Mouse (Mus musculus) limb, embryonic 12.5 days (tissue): ENCODE data around the gene Ubtd1. TPM values are rescaled to one million over a fixed set of nuclear protein-coding genes. Genes with fewer than 3 reads are reported as not detected.

Experiments
- ATAC-seq: fragments of 200-750 bp; cut with Nextera tagmentation; 2 replicates; pipeline ENCODE4 v1.8.0; 2017; ENCODE audit warnings: low read depth, moderate TSS enrichment; ENCODE audit not compliant: insufficient number of reproducible peaks, insufficient read depth, low FRiP score, low TSS enrichment
- H3K27ac ChIP-seq: fragments of 300-500 bp; sonication (generic); 2 replicates; pipeline ENCODE4 v1.5.1; 2016; ENCODE audit warnings: mild to moderate bottlenecking, moderate library complexity
- H3K27me3 ChIP-seq: fragments of 300-500 bp; sonication (generic); 2 replicates; pipeline ENCODE4 v1.6.1; 2016; ENCODE audit warnings: mild to moderate bottlenecking, moderate library complexity
- H3K36me3 ChIP-seq: fragments of 300-500 bp; sonication (generic); 2 replicates; pipeline ENCODE4 v1.6.1; 2016; ENCODE audit warnings: mild to moderate bottlenecking, moderate library complexity
- H3K4me1 ChIP-seq: fragments of 300-500 bp; sonication (generic); replicated peaks from 2 replicates; pipeline ENCODE4 v1.6.1; 2016
- H3K4me2 ChIP-seq: fragments of 300-500 bp; sonication (generic); 2 replicates; pipeline ENCODE4 v1.6.1; 2016; ENCODE audit warnings: mild to moderate bottlenecking, moderate library complexity
- H3K4me3 ChIP-seq: fragments of 300-500 bp; sonication (generic); replicated peaks from 2 replicates; pipeline ENCODE4 v1.5.1; 2016; ENCODE audit warnings: mild to moderate bottlenecking
- H3K9ac ChIP-seq: fragments of 300-500 bp; sonication (generic); replicated peaks from 2 replicates; pipeline ENCODE4 v1.6.1; 2016; ENCODE audit warnings: mild to moderate bottlenecking, moderate library complexity
- H3K9me3 ChIP-seq: fragments of 300-500 bp; sonication (generic); 2 replicates; pipeline ENCODE4 v1.6.1; 2016; ENCODE audit warnings: mild to moderate bottlenecking, moderate library complexity
- WGBS: fragments of 180-500 bp; shearing (Covaris S2); methylation state at CpG from one replicate; pipeline ENCODE4 v1.1.7; 2016; 5-methylcytosine and 5-hydroxymethylcytosine counted together
- polyA plus RNA-seq: library from polyadenylated mRNA; unstranded; fragments of >200 nt; fragmentation: Nextera tagmentation; extraction: Ambion mirVana; gene quantifications from 2 replicates; pipeline ENCODE4 v1.2.1, GENCODE M21; 2016

The Ubtd1 gene
- polyA plus RNA-seq, 1 experiment from 2014 or later, result 19.1 TPM

GRCm38 (mm10) chr19:42026158-42026557 lies 44.6 kb downstream of the Ubtd1 start:
- H3K9me3 ChIP-seq, result no peaks in the 10 kb centered on the region
- ATAC-seq, result 0 out of 2 replicates have a peak, but pooled peaks have one; percentile 38
- 6% methylated on average over 5 of the region's 5 CpGs for WGBS

GRCm38 (mm10) chr19:42031112-42031511 lies 49.5 kb downstream of the Ubtd1 start:
- no peaks in the 10 kb centered on the region for H3K27me3 ChIP-seq
- no peak overlapping the region for H3K9ac ChIP-seq
- peaks cover 18% of the 10 kb centered on the region for H3K36me3 ChIP-seq
- H3K27ac ChIP-seq, result no peak overlapping the region
- ATAC-seq, result no peak
- H3K4me3 ChIP-seq, result no peak overlapping the region
- H3K4me1 ChIP-seq, result peaks cover 21% of the 10 kb centered on the region
- 78% methylated on average over 5 of the region's 5 CpGs for WGBS
- H3K9me3 ChIP-seq, result no peaks in the 10 kb centered on the region
- no peak overlapping the region for H3K4me2 ChIP-seq

More at GRCm38 (mm10) chr19:42026158-42026557, 44.6 kb downstream of the Ubtd1 start:
- no peaks in the 10 kb centered on the region for H3K4me1 ChIP-seq
- H3K4me2 ChIP-seq, result no peak overlapping the region
- H3K27me3 ChIP-seq, result no peaks in the 10 kb centered on the region
- no peaks in the 10 kb centered on the region for H3K36me3 ChIP-seq
- no peak overlapping the region for H3K4me3 ChIP-seq
- no peak overlapping the region for H3K27ac ChIP-seq
- H3K9ac ChIP-seq, result no peak overlapping the region

DNA sequence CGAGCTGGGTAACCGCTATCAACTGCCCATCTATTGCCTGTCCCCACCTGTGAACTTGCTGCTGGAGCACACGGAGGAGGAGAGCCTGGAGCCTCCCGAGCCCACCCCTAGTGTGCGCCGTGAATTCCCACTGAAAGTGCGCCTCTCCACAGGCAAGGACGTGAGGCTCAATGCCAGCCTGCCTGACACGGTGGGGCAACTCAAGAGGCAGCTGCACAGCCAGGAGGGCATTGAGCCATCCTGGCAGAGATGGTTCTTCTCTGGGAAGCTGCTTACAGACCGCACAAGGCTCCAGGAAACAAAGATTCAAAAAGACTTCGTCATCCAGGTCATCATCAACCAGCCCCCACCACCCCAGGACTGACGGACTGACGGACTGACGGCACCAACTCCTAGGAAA lies 52.0 kb downstream of the Ubtd1 start:
- no peak overlapping the region for H3K27ac ChIP-seq
- H3K27me3 ChIP-seq, result peaks cover 4% of the 10 kb centered on the region; the same call in 1 of the 2 replicates

DNA sequence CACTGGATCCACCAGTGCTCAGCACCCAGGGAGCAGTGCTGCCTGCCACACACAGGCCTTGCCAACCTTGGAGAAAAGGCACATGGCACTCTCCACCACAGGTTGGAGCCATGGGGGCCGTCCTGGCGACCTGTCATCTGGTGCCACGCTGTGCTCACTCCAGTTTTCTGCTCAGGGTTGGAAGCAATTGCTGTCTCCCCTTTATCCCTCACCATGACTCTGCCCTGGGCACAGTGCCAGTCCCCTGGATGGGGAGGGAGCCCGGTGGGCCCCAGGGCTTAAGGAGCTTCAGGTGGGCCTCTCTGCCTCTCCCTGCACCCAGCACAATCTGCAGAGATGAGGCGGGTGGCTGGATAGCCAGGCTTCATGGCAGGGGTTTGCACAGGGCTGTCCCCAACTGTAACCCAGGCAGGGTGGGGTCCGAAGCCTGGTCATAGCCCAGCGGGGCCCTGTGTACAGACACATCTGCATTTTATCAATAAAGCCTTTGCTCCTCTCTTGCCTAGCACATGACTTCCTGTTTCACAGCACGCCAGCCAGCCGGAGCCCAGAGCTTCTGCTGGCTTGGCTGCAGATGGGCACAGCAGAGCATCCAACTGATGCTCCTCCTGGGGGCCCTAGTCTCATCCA lies 52.7 kb downstream of the Ubtd1 start:
- Histone ChIP-seq H3K9ac (peak overlapping the region; percentile 37; the same call in 1 of the 2 replicates), H3K4me1 (peaks cover 21% of the 10 kb centered on the region), H3K9me3 (no peaks in the 10 kb centered on the region), H3K36me3 (peaks cover 18% of the 10 kb centered on the region), H3K4me2 (no peak overlapping the region), H3K27ac (peak overlapping the region; percentile 70), H3K27me3 (peaks cover 4% of the 10 kb centered on the region; the same call in 1 of the 2 replicates), H3K4me3 (no peak overlapping the region)
- ATAC-seq, result no peak; the same call in 1 of the 2 replicates
- 50% methylated on average over 9 of the region's 9 CpGs for WGBS

More for the DNA sequence above, 52.0 kb downstream of the Ubtd1 start:
- H3K4me2 ChIP-seq, result no peak overlapping the region
- H3K4me3 ChIP-seq, result no peak overlapping the region
- H3K4me1 ChIP-seq, result peaks cover 21% of the 10 kb centered on the region
- no peak for ATAC-seq
- WGBS, result 86% methylated on average over 14 of the region's 14 CpGs
- H3K9ac ChIP-seq, result no peak overlapping the region; the same call in 1 of the 2 replicates
- H3K9me3 ChIP-seq, result no peaks in the 10 kb centered on the region
- H3K36me3 ChIP-seq, result peaks cover 18% of the 10 kb centered on the region

DNA sequence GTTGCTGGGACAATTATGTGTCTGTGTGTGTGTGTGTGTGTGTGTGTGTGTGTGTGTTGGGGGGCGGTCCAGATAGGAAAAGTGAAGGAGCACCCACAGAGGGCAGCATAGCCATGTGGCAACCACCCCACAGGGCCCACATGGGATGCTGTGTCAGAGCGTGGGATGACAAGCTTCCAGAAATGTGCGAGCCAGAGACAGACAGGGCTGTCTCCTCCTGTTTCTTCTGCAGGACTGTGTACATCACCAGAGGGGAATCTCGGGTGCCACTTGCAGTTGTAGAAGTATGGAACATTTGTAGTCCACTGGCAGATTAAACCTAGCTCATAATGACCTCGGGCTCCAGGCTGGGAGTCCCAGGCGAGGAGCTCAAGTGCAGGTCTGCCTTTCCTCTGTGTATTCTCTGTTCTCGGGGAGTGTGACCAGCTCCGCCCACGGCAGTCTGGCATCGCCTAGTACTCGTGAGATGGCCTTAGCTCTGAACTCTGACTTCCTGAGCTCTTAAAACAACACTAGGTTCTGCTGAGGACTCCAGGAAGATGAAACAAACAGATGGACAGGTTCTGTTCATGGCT lies 53.4 kb downstream of the Ubtd1 start:
- peak overlapping the region; percentile 70; the same call in 1 of the 2 replicates for H3K27ac ChIP-seq
- 51% methylated on average over 11 of the region's 11 CpGs for WGBS
- peaks cover 21% of the 10 kb centered on the region for H3K4me1 ChIP-seq
- H3K36me3 ChIP-seq, result peaks cover 18% of the 10 kb centered on the region
- 0 out of 2 replicates have a peak, but pooled peaks have one; percentile 12 for ATAC-seq
- no peak overlapping the region for H3K4me3 ChIP-seq
- H3K9me3 ChIP-seq, result no peaks in the 10 kb centered on the region
- peaks cover 8% of the 10 kb centered on the region; the same call in 1 of the 2 replicates for H3K27me3 ChIP-seq
- no peak overlapping the region for H3K9ac ChIP-seq
- H3K4me2 ChIP-seq, result peak overlapping the region; percentile 21; the same call in 1 of the 2 replicates

- no peak within 1 kb of the TSS for H3K9ac ChIP-seq
These were observed 54.1 kb downstream of the Ubtd1 start, which contains the start of gene Ankrd2 for GRCm38 (mm10) chr19:42035456-42036248. Ankrd2 (plus strand) TSS chr19:42036000.

GRCm38 (mm10) chr19:42036357-42036756 lies 54.8 kb downstream of the Ubtd1 start:
- peaks cover 17% of the 10 kb centered on the region; the same call in 1 of the 2 replicates for H3K27me3 ChIP-seq
- H3K4me1 ChIP-seq, result peaks cover 21% of the 10 kb centered on the region
- H3K9ac ChIP-seq, result no peak overlapping the region
- no peak for ATAC-seq
- H3K36me3 ChIP-seq, result peaks cover 18% of the 10 kb centered on the region
- 89% methylated on average over 3 of the region's 3 CpGs for WGBS
- H3K4me2 ChIP-seq, result no peak overlapping the region
- H3K9me3 ChIP-seq, result no peaks in the 10 kb centered on the region
- H3K27ac ChIP-seq, result no peak overlapping the region
- no peak overlapping the region for H3K4me3 ChIP-seq

More at GRCm38 (mm10) chr19:42035456-42036248, 54.1 kb downstream of the Ubtd1 start, which contains the start of gene Ankrd2:
- peak; percentile 56; the same call in 1 of the 2 replicates for ATAC-seq
- Histone ChIP-seq H3K9me3 (no peaks in the 10 kb centered on the region), H3K4me1 (peaks cover 21% of the 10 kb centered on the region), H3K27ac (peak within 1 kb of the TSS; percentile 70; the same call in 1 of the 2 replicates), H3K4me3 (no peak within 1 kb of the TSS), H3K27me3 (peaks cover 14% of the 10 kb centered on the region; the same call in 1 of the 2 replicates), H3K4me2 (peak within 1 kb of the TSS; percentile 21; the same call in 1 of the 2 replicates), H3K36me3 (peaks cover 18% of the 10 kb centered on the region)
- WGBS, result 66% methylated on average over 19 of the region's 19 CpGs

DNA sequence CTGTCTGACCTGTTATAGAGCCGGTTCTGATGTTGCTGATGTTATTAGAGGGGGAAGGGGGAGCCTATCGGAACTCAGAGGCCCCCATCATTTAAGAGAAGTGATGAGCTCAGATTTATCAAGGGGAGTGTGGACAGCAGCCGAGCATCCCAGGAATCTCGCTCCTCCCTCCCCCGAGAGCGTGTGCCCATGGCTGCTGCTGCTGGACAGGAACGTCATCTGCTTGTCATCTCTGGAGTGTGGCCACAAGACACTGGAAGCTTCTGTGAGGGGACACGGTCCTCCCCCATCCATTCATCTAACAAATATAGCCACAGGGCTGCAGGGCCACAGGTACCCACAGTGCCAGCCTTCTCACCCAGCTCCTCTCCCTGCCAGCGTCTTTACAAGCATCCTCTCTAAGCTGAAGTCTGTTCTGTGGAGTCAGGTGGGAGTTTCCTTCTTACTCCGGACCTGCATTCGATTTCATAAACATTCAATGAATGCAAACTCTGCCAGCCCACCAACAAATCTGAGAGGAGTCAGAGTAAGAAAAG lies 55.7 kb downstream of the Ubtd1 start:
- H3K9me3 ChIP-seq, result no peaks in the 10 kb centered on the region
- peaks cover 18% of the 10 kb centered on the region for H3K36me3 ChIP-seq
- H3K4me2 ChIP-seq, result no peak overlapping the region
- H3K9ac ChIP-seq, result no peak overlapping the region
- no peak overlapping the region for H3K27ac ChIP-seq
- H3K4me1 ChIP-seq, result peaks cover 21% of the 10 kb centered on the region
- WGBS, result 75% methylated on average over 11 of the region's 11 CpGs
- ATAC-seq, result no peak
- H3K27me3 ChIP-seq, result peaks cover 20% of the 10 kb centered on the region; the same call in 1 of the 2 replicates
- no peak overlapping the region for H3K4me3 ChIP-seq

DNA sequence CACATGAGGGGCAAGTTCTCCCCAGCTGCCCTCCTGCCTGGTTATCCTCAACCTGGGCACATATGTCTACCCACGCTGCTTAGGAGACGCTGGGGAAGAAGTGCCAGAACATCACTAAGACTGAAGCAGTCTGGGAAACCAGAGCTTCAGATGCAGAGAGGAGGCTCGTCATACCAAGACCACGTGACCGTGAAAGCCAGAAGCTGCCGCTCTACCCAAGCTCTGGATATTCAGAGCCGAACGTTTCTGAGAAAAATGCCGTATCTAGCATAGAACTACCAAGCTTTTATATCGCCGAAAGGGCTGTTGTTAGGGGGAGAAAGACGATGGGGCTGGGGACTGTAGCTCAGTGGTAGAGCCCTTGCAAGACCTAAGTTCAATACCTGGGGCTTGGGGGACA lies 56.7 kb downstream of the Ubtd1 start:
- H3K9me3 ChIP-seq, result no peaks in the 10 kb centered on the region
- 91% methylated on average over 12 of the region's 12 CpGs for WGBS
- H3K4me2 ChIP-seq, result no peak overlapping the region
- peaks cover 12% of the 10 kb centered on the region; the same call in 1 of the 2 replicates for H3K36me3 ChIP-seq
- H3K4me1 ChIP-seq, result peaks cover 21% of the 10 kb centered on the region
- H3K27me3 ChIP-seq, result peaks cover 20% of the 10 kb centered on the region; the same call in 1 of the 2 replicates
- no peak overlapping the region for H3K4me3 ChIP-seq
- no peak overlapping the region for H3K9ac ChIP-seq
- ATAC-seq, result no peak
- no peak overlapping the region for H3K27ac ChIP-seq

GRCm38 (mm10) chr19:42043988-42044387 lies 62.4 kb downstream of the Ubtd1 start:
- H3K9ac ChIP-seq, result no peak overlapping the region
- H3K4me1 ChIP-seq, result peaks cover 9% of the 10 kb centered on the region
- H3K36me3 ChIP-seq, result no peaks in the 10 kb centered on the region
- no peak for ATAC-seq
- no peak overlapping the region for H3K4me3 ChIP-seq
- no peak overlapping the region for H3K27ac ChIP-seq
- 93% methylated on average over 6 of the region's 6 CpGs for WGBS
- peaks cover 16% of the 10 kb centered on the region; the same call in 1 of the 2 replicates for H3K27me3 ChIP-seq
- H3K9me3 ChIP-seq, result no peaks in the 10 kb centered on the region
- no peak overlapping the region for H3K4me2 ChIP-seq
